Mouse (Mus musculus): ENCODE measurements around the gene Hyal3. TPM values are rescaled to one million over a fixed set of nuclear protein-coding genes. Genes with fewer than 3 reads are reported as not detected.

Gene Hyal3
- polyA plus RNA-seq, 1 experiment = 0.74 TPM

GRCm38 (mm10) chr9:107593101-107593976 lies 12.7 kb downstream of the Hyal3 start:
- DNase-seq (ENCODE audit: extremely low spot score in 1 of 2, low spot score in 1 of 2) = no peak

GRCm38 (mm10) chr9:107594281-107595062 lies 13.9 kb downstream of the Hyal3 start:
- no peak for DNase-seq (ENCODE audit: extremely low spot score in 1 of 2, low spot score in 1 of 2)

- no peak for DNase-seq (ENCODE audit: extremely low spot score in 1 of 2, low spot score in 1 of 2)
Observed at GRCm38 (mm10) chr9:107596619-107597569, 16.3 kb downstream of the Hyal3 start.

- no peak for DNase-seq (ENCODE audit: extremely low spot score in 1 of 2, low spot score in 1 of 2)
Observed at GRCm38 (mm10) chr9:107598385-107598784, 17.8 kb downstream of the Hyal3 start.

- DNase-seq (ENCODE audit: extremely low spot score in 1 of 2, low spot score in 1 of 2) = no peak
Observed at GRCm38 (mm10) chr9:107599433-107599832, 18.8 kb downstream of the Hyal3 start.

- DNase-seq (ENCODE audit: extremely low spot score in 1 of 2, low spot score in 1 of 2) = no peak
Observed at GRCm38 (mm10) chr9:107599842-107600241, 19.2 kb downstream of the Hyal3 start.

- no peak for DNase-seq (ENCODE audit: extremely low spot score in 1 of 2, low spot score in 1 of 2)
Observed at GRCm38 (mm10) chr9:107600745-107601144, 20.1 kb downstream of the Hyal3 start.

- no peak for DNase-seq (ENCODE audit: extremely low spot score in 1 of 2, low spot score in 1 of 2)
Observed at GRCm38 (mm10) chr9:107601275-107601674, 20.7 kb downstream of the Hyal3 start.

- peak; percentile 74 to 97 for DNase-seq (ENCODE audit: extremely low spot score in 1 of 2, low spot score in 1 of 2)
Observed at GRCm38 (mm10) chr9:107602068-107602648, 21.5 kb downstream of the Hyal3 start.

GRCm38 (mm10) chr9:107603251-107603650 lies 22.6 kb downstream of the Hyal3 start:
- DNase-seq (ENCODE audit: extremely low spot score in 1 of 2, low spot score in 1 of 2) = no peak

GRCm38 (mm10) chr9:107605041-107605661 lies 24.5 kb downstream of the Hyal3 start:
- DNase-seq (ENCODE audit: extremely low spot score in 1 of 2, low spot score in 1 of 2) = no peak

- DNase-seq (ENCODE audit: extremely low spot score in 1 of 2, low spot score in 1 of 2) = no peak
Observed at GRCm38 (mm10) chr9:107606591-107606990, 26.0 kb downstream of the Hyal3 start.

GRCm38 (mm10) chr9:107607036-107607435 lies 26.4 kb downstream of the Hyal3 start:
- DNase-seq (ENCODE audit: extremely low spot score in 1 of 2, low spot score in 1 of 2) = no peak

GRCm38 (mm10) chr9:107607653-107608245 lies 27.1 kb downstream of the Hyal3 start:
- DNase-seq (ENCODE audit: extremely low spot score in 1 of 2, low spot score in 1 of 2) = no peak

- no peak for DNase-seq (ENCODE audit: extremely low spot score in 1 of 2, low spot score in 1 of 2)
Observed at GRCm38 (mm10) chr9:107608741-107609432, 28.3 kb downstream of the Hyal3 start, which contains the start of gene Sema3b. Gene Sema3b (minus strand): TSS chr9:107609229.

- DNase-seq (ENCODE audit: extremely low spot score in 1 of 2, low spot score in 1 of 2) = no peak
Observed at GRCm38 (mm10) chr9:107609433-107609830, 28.8 kb downstream of the Hyal3 start.

GRCm38 (mm10) chr9:107611456-107612190 lies 31.0 kb downstream of the Hyal3 start:
- peak in 1 of 2 experiments; percentile 48 for DNase-seq (ENCODE audit: extremely low spot score in 1 of 2, low spot score in 1 of 2)

Measured in frontal cortex, adult 2 months (tissue).